Mouse (Mus musculus): ENCODE data around the gene Fem1b.

The Fem1b gene

GRCm38 (mm10) chr9:62775464-62775863, 36.3 kb downstream of the Fem1b start:
- DNase-seq, result no peak

- no peak for DNase-seq
Measured at GRCm38 (mm10) chr9:62772746-62773145, 39.0 kb downstream of the Fem1b start.

- DNase-seq, result no peak
Measured at GRCm38 (mm10) chr9:62768361-62768760, 43.4 kb downstream of the Fem1b start.

GRCm38 (mm10) chr9:62767464-62767863, 44.3 kb downstream of the Fem1b start:
- no peak for DNase-seq

GRCm38 (mm10) chr9:62765346-62765745, 46.4 kb downstream of the Fem1b start:
- no peak for DNase-seq

GRCm38 (mm10) chr9:62763478-62763877, 48.3 kb downstream of the Fem1b start:
- DNase-seq, result no peak

- DNase-seq, result no peak
Measured at GRCm38 (mm10) chr9:62759601-62760000, 52.1 kb downstream of the Fem1b start.

- no peak for DNase-seq
Measured at GRCm38 (mm10) chr9:62758288-62758687, 53.4 kb downstream of the Fem1b start.

GRCm38 (mm10) chr9:62750381-62750780, 61.4 kb downstream of the Fem1b start:
- DNase-seq, result no peak

GRCm38 (mm10) chr9:62749666-62750065, 62.1 kb downstream of the Fem1b start:
- DNase-seq, result no peak

GRCm38 (mm10) chr9:62746646-62747045, 65.1 kb downstream of the Fem1b start:
- no peak for DNase-seq

GRCm38 (mm10) chr9:62744558-62745275, 67.0 kb downstream of the Fem1b start:
- DNase-seq, result peak; percentile 78

All from right cerebral cortex, postnatal 4 days (tissue).